In genomic region chr13:113373291-113374083, GRCm38 (mm10) we compare ENCODE assay signal across 16 mouse cellular contexts.
DNase-seq lines count a peak whose midpoint lies in the region; ATAC-seq lines count a peak whose summit lies in the region.
"Had no signal": no experiment of that assay in that cellular context is flagged by ENCODE, and none has a peak within 500 bp of the region (broad histone marks: within the 10 kb centered on the region; RNA-seq: fewer than 3 reads in every experiment).

No protein-coding gene starts in this region.

- no peaks in the 10 kb centered on the region for H3K36me3 ChIP-seq in hindbrain, embryonic 16.5 days (ENCODE audit: control insufficient read depth, insufficient read depth, low read length)
- H3K36me3 ChIP-seq in hindbrain, embryonic 11.5 days (ENCODE audit: control insufficient read depth, insufficient read depth, low read length) = no peaks in the 10 kb centered on the region
- H3K36me3 ChIP-seq in midbrain, embryonic 11.5 days (ENCODE audit: control insufficient read depth, insufficient read depth, low read length) = no peaks in the 10 kb centered on the region
- H3K36me3 ChIP-seq in midbrain, embryonic 10.5 days = no peaks in the 10 kb centered on the region
- no peaks in the 10 kb centered on the region for H3K36me3 ChIP-seq in stomach, embryonic 15.5 days
- H3K36me3 ChIP-seq: heart, embryonic 15.5 days; hindbrain, embryonic 12.5 days; midbrain, embryonic 13.5 days had no signal

- peak; percentile 36 to 50 for DNase-seq in cerebellum, postnatal 14 days
- DNase-seq in hindbrain, embryonic 11.5 days (ENCODE audit: low spot score) = no peak
- DNase-seq in midbrain, embryonic 11.5 days (ENCODE audit: low spot score, missing footprints) = peak; percentile 69
- no peak for DNase-seq in midbrain, embryonic 10.5 days (ENCODE audit: low spot score)
- DNase-seq: cerebellum, postnatal 25 days; kidney, adult 18-20 months; kidney, postnatal 14 days; lung, postnatal 36 days; thymus, adult 18-20 months had no signal

- H3K9me3 ChIP-seq in hindbrain, embryonic 16.5 days (ENCODE audit: control insufficient read depth, low read length) = no peaks in the 10 kb centered on the region
- H3K9me3 ChIP-seq in hindbrain, embryonic 11.5 days (ENCODE audit: control insufficient read depth, low read length) = no peaks in the 10 kb centered on the region
- no peaks in the 10 kb centered on the region for H3K9me3 ChIP-seq in midbrain, embryonic 11.5 days (ENCODE audit: control insufficient read depth, low read length)
- H3K9me3 ChIP-seq in midbrain, embryonic 10.5 days (replicated peaks) = no peaks in the 10 kb centered on the region
- no peaks in the 10 kb centered on the region for H3K9me3 ChIP-seq in stomach, embryonic 15.5 days
- H3K9me3 ChIP-seq: heart, embryonic 15.5 days; hindbrain, embryonic 12.5 days; midbrain, embryonic 13.5 days had no signal

- H3K27me3 ChIP-seq in hindbrain, embryonic 16.5 days (replicated peaks; ENCODE audit: control insufficient read depth, insufficient read depth, low read length) = no peaks in the 10 kb centered on the region
- no peaks in the 10 kb centered on the region for H3K27me3 ChIP-seq in hindbrain, embryonic 11.5 days (ENCODE audit: control insufficient read depth, insufficient read depth, low read length)
- no peaks in the 10 kb centered on the region for H3K27me3 ChIP-seq in midbrain, embryonic 11.5 days (ENCODE audit: control insufficient read depth, insufficient read depth, low read length)
- H3K27me3 ChIP-seq in midbrain, embryonic 10.5 days (ENCODE audit: low read depth, poor library complexity, severe bottlenecking) = no peaks in the 10 kb centered on the region
- H3K27me3 ChIP-seq in stomach, embryonic 15.5 days (replicated peaks) = no peaks in the 10 kb centered on the region
- H3K27me3 ChIP-seq: heart, embryonic 15.5 days; hindbrain, embryonic 12.5 days; midbrain, embryonic 13.5 days had no signal

- no peaks in the 10 kb centered on the region for H3K4me1 ChIP-seq in hindbrain, embryonic 16.5 days (ENCODE audit: control insufficient read depth, insufficient read depth, low read depth, low read length)
- H3K4me1 ChIP-seq in hindbrain, embryonic 11.5 days (replicated peaks; ENCODE audit: control insufficient read depth, insufficient read depth, low read length) = no peaks in the 10 kb centered on the region
- H3K4me1 ChIP-seq in midbrain, embryonic 11.5 days (ENCODE audit: control insufficient read depth, insufficient read depth, low read length) = no peaks in the 10 kb centered on the region
- peaks cover 6% of the 10 kb centered on the region; the same call in 1 of the 2 replicates for H3K4me1 ChIP-seq in midbrain, embryonic 10.5 days
- H3K4me1 ChIP-seq in stomach, embryonic 15.5 days = no peaks in the 10 kb centered on the region
- H3K4me1 ChIP-seq: heart, embryonic 15.5 days; hindbrain, embryonic 12.5 days; midbrain, embryonic 13.5 days had no signal

- H3K4me2 ChIP-seq in hindbrain, embryonic 16.5 days (ENCODE audit: low read length) = no peak overlapping the region
- no peak overlapping the region for H3K4me2 ChIP-seq in hindbrain, embryonic 11.5 days (replicated peaks; ENCODE audit: low read depth, low read length)
- H3K4me2 ChIP-seq in midbrain, embryonic 11.5 days = no peak overlapping the region
- H3K4me2 ChIP-seq in stomach, embryonic 15.5 days = no peak overlapping the region
- H3K4me2 ChIP-seq: heart, embryonic 15.5 days; hindbrain, embryonic 12.5 days; midbrain, embryonic 13.5 days had no signal

- H3K9ac ChIP-seq in hindbrain, embryonic 16.5 days (ENCODE audit: low read depth, low read length) = no peak overlapping the region
- no peak overlapping the region for H3K9ac ChIP-seq in hindbrain, embryonic 11.5 days (ENCODE audit: low read depth, low read length)
- H3K9ac ChIP-seq in midbrain, embryonic 11.5 days (ENCODE audit: low read length) = no peak overlapping the region
- no peak overlapping the region for H3K9ac ChIP-seq in stomach, embryonic 15.5 days
- H3K9ac ChIP-seq: heart, embryonic 15.5 days; hindbrain, embryonic 12.5 days; midbrain, embryonic 13.5 days had no signal

- no peak overlapping the region for H3K27ac ChIP-seq in hindbrain, embryonic 16.5 days (ENCODE audit: low read depth, low read length)
- H3K27ac ChIP-seq in hindbrain, embryonic 11.5 days (ENCODE audit: low read depth, low read length) = no peak overlapping the region
- no peak overlapping the region for H3K27ac ChIP-seq in midbrain, embryonic 11.5 days (ENCODE audit: low read depth, low read length)
- H3K27ac ChIP-seq in midbrain, embryonic 10.5 days (replicated peaks) = no peak overlapping the region
- no peak overlapping the region; the same call in 1 of the 2 replicates for H3K27ac ChIP-seq in stomach, embryonic 15.5 days
- H3K27ac ChIP-seq: heart, embryonic 15.5 days; hindbrain, embryonic 12.5 days; midbrain, embryonic 13.5 days had no signal

- 80% methylated on average over 12 of the region's 12 CpGs for WGBS in hindbrain, embryonic 16.5 days
- WGBS in hindbrain, embryonic 11.5 days = 86% methylated on average over 12 of the region's 12 CpGs
- WGBS in midbrain, embryonic 11.5 days = 83% methylated on average over 12 of the region's 12 CpGs
- 88% methylated on average over 12 of the region's 12 CpGs for WGBS in midbrain, embryonic 10.5 days
- 67% methylated on average over 12 of the region's 12 CpGs for WGBS in stomach, embryonic 15.5 days

- H3K4me3 ChIP-seq in hindbrain, embryonic 16.5 days (ENCODE audit: low read length) = no peak overlapping the region
- no peak overlapping the region for H3K4me3 ChIP-seq in hindbrain, embryonic 11.5 days (ENCODE audit: low read depth, low read length)
- no peak overlapping the region for H3K4me3 ChIP-seq in midbrain, embryonic 11.5 days (ENCODE audit: low read depth, low read length)
- H3K4me3 ChIP-seq in midbrain, embryonic 10.5 days = no peak overlapping the region
- H3K4me3 ChIP-seq in stomach, embryonic 15.5 days (replicated peaks) = no peak overlapping the region
- H3K4me3 ChIP-seq: heart, embryonic 15.5 days; hindbrain, embryonic 12.5 days; midbrain, embryonic 13.5 days had no signal

- ATAC-seq in cerebellum, adult (ENCODE audit: insufficient number of reproducible peaks, low FRiP score, low TSS enrichment) = no peak
- ATAC-seq in hindbrain, embryonic 16.5 days = peak; percentile 42; the same call in 1 of the 2 replicates
- ATAC-seq in hindbrain, embryonic 11.5 days (ENCODE audit: low FRiP score) = no peak
- ATAC-seq in midbrain, embryonic 11.5 days (ENCODE audit: low FRiP score) = no peak
- ATAC-seq in stomach, embryonic 15.5 days (ENCODE audit: insufficient read depth, low FRiP score, low read depth) = peak; percentile 58; the same call in 1 of the 2 replicates
- no peak for ATAC-seq in inflammation-experienced regulatory T-cells, adult 6 months
- ATAC-seq: midbrain, embryonic 13.5 days had no signal

Comparison
In these comparisons a context has a peak if more than half of its experiments do, and no peak if none do; other contexts are left out.
1. DNase-seq: peak in cerebellum, postnatal 14 days (2 of 2) and midbrain, embryonic 11.5 days (single experiment); none in hindbrain, embryonic 11.5 days (single experiment) and midbrain, embryonic 10.5 days (single experiment).
2. ATAC-seq: peak in hindbrain, embryonic 16.5 days (single experiment) and stomach, embryonic 15.5 days (single experiment); none in cerebellum, adult (single experiment), hindbrain, embryonic 11.5 days (single experiment), midbrain, embryonic 11.5 days (single experiment) and inflammation-experienced regulatory T-cells, adult 6 months (single experiment).